Mouse (Mus musculus) mesoderm, embryonic 11.5 days (tissue): ENCODE results near the gene Prdm4.

Experiments used
- DNase-seq: peaks from one replicate; pipeline ENCODE4 v3.0.0-alpha.2; 2012; ENCODE audit warnings: low read depth, low spot score

Prdm4 gene

DNA sequence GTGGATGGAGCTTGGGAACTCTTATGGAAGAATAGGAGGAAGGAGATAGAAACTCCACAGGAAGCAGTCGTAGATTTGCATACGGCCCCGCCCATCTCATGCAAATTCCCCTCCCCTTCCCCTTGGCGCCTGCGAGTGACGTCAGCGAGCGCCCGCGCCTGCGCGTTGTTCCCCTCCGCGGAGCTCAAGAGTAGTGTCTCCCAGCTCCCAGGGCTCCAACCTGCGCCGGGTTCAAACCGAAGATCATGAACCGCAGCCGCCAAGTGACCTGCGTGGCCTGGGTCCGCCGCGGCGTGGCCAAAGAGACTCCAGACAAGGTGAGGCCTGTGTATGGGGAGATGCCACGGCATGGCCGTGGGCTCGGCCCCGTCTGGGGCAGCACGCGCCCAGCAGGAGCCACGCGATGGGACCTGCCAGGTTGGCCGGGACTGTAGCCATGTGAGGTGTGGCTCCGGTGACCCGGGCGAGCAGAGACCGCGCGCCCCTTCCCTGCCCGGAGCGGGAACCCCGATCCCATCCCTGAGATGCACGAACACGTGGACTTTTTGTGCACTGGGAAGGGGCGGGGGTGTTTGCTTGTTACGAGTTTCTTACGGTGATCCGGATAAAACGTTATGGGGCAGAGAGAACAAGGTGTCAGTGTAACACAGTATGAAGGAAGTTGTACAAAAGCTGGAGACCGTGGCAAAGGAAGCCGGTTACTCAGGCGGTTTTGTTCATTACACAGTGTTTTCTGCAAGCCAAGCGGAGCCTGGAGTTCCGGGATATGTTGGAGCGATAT lies 45.1 kb downstream of the Prdm4 start:
- peak; percentile 92 for DNase-seq

- DNase-seq: no peak
These were observed 70.7 kb downstream of the Prdm4 start for GRCm38 (mm10) chr10:85846105-85846862.
